Mouse (Mus musculus): Measurements from ENCODE around the gene Lmntd1. TPM values are rescaled to one million over a fixed set of nuclear protein-coding genes. Genes with fewer than 3 reads are reported as not detected.

Lmntd1 gene
- polyA plus RNA-seq, 1 experiment from 2014 or later = 3.0 TPM

- H3K27me3 ChIP-seq (ENCODE audit: insufficient read depth, low read length) = no peaks in the 10 kb centered on the region
- H3K9ac ChIP-seq (ENCODE audit: low read depth, low read length) = no peak overlapping the region
- no peaks in the 10 kb centered on the region for H3K36me3 ChIP-seq (ENCODE audit: insufficient read depth, low read length)
- peak; percentile 88 for DNase-seq (ENCODE audit: low spot score)
- no peak overlapping the region for H3K4me3 ChIP-seq (replicated peaks; ENCODE audit: low read depth, low read length)
- peaks cover 4% of the 10 kb centered on the region; the same call in 1 of the 2 replicates for H3K4me1 ChIP-seq (replicated peaks; ENCODE audit: insufficient read depth, low read length)
- H3K9me3 ChIP-seq (replicated peaks; ENCODE audit: low read length) = no peaks in the 10 kb centered on the region
- WGBS = 29% methylated on average over 10 of the region's 10 CpGs
- H3K27ac ChIP-seq = no peak overlapping the region
- TF ChIP-seq CTCF (IDR thresholded peaks at IDR 0.05; ENCODE audit: low read depth) = no peak
- peak; percentile 81 for ATAC-seq (replicated peaks; ENCODE audit: low FRiP score, low read depth)
- H3K4me2 ChIP-seq (ENCODE audit: low read length) = 0 out of 2 replicates have a peak overlapping the region, but pooled peaks have one; percentile 4
Observed at GRCm38 (mm10) chr6:145515859-145516581, 98.1 kb downstream of the Lmntd1 start.

DNA sequence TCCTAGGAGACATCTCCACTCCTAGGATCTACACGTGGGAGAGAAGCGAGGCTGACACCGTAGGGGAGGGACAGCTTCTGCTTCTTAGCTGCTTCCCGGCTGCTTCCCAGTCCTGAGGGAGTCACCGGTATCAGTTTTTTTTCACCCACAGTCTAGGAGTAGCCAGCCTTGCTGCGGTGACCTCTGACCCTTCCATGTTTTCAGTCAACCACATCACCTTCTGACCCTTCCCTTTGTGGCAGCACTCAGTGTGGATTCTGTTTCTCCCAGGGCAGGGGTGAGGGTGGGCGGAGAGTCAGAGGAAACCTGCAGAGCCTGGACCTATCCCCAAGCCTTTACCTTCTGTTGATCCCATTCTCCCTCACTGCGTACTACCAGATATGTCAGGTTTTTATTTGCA is 102.9 kb downstream of the Lmntd1 start:
- no peak overlapping the region for H3K4me2 ChIP-seq (ENCODE audit: low read length)
- H3K27me3 ChIP-seq (ENCODE audit: insufficient read depth, low read length) = no peaks in the 10 kb centered on the region
- H3K9me3 ChIP-seq (replicated peaks; ENCODE audit: low read length) = no peaks in the 10 kb centered on the region
- no peak overlapping the region for H3K9ac ChIP-seq (ENCODE audit: low read depth, low read length)
- no peak overlapping the region for H3K4me3 ChIP-seq (replicated peaks; ENCODE audit: low read depth, low read length)
- no peak overlapping the region for H3K27ac ChIP-seq
- no peak for TF ChIP-seq CTCF (IDR thresholded peaks at IDR 0.05; ENCODE audit: low read depth)
- no peaks in the 10 kb centered on the region for H3K4me1 ChIP-seq (replicated peaks; ENCODE audit: insufficient read depth, low read length)
- DNase-seq (ENCODE audit: low spot score) = peak; percentile 29
- H3K36me3 ChIP-seq (ENCODE audit: insufficient read depth, low read length) = no peaks in the 10 kb centered on the region
- WGBS = 31% methylated on average over 8 of the region's 8 CpGs
- ATAC-seq (replicated peaks; ENCODE audit: low FRiP score, low read depth) = 0 out of 2 replicates have a peak, but pooled peaks have one; percentile 38

DNA sequence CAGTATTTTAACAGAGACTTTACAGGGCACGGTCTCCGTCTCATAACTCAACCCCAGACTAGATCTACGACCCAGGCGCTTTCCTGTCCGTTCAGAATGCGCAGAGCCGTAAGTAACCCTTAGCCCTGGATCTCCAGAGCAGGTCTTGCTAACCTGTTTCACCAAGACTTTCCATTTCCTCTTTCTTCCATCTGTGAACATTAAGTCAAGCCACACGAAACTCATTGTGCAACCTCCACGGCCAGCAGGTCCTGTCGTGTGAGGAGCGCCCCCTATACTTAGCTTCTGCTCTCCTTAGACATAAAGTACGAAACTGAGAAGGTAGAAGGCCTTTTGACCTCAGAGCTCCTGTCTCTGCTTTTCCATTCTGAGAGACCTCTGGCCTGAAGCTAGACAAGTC is 105.3 kb downstream of the Lmntd1 start:
- no peaks in the 10 kb centered on the region for H3K4me1 ChIP-seq (replicated peaks; ENCODE audit: insufficient read depth, low read length)
- H3K27me3 ChIP-seq (ENCODE audit: insufficient read depth, low read length) = no peaks in the 10 kb centered on the region
- WGBS = 47% methylated on average over 12 of the region's 12 CpGs
- peak; percentile 34 for DNase-seq (ENCODE audit: low spot score)
- no peak overlapping the region for H3K27ac ChIP-seq
- no peak overlapping the region for H3K4me3 ChIP-seq (replicated peaks; ENCODE audit: low read depth, low read length)
- peak; percentile 47; the same call in 1 of the 2 replicates for TF ChIP-seq CTCF (IDR thresholded peaks at IDR 0.05; ENCODE audit: low read depth)
- no peaks in the 10 kb centered on the region for H3K36me3 ChIP-seq (ENCODE audit: insufficient read depth, low read length)
- no peak overlapping the region for H3K9ac ChIP-seq (ENCODE audit: low read depth, low read length)
- no peaks in the 10 kb centered on the region for H3K9me3 ChIP-seq (replicated peaks; ENCODE audit: low read length)
- no peak for ATAC-seq (replicated peaks; ENCODE audit: low FRiP score, low read depth)
- H3K4me2 ChIP-seq (ENCODE audit: low read length) = no peak overlapping the region

GRCm38 (mm10) chr6:145501751-145502150 is 112.4 kb downstream of the Lmntd1 start:
- Histone ChIP-seq H3K9ac (ENCODE audit: low read depth, low read length) (no peak overlapping the region), H3K4me3 (replicated peaks; ENCODE audit: low read depth, low read length) (no peak overlapping the region), H3K9me3 (replicated peaks; ENCODE audit: low read length) (no peaks in the 10 kb centered on the region), H3K27me3 (ENCODE audit: insufficient read depth, low read length) (no peaks in the 10 kb centered on the region), H3K4me1 (replicated peaks; ENCODE audit: insufficient read depth, low read length) (peaks cover 7% of the 10 kb centered on the region; the same call in 1 of the 2 replicates), H3K36me3 (ENCODE audit: insufficient read depth, low read length) (no peaks in the 10 kb centered on the region), H3K27ac (no peak overlapping the region), H3K4me2 (ENCODE audit: low read length) (no peak overlapping the region)
- no peak for TF ChIP-seq CTCF (IDR thresholded peaks at IDR 0.05; ENCODE audit: low read depth)
- no peak for ATAC-seq (replicated peaks; ENCODE audit: low FRiP score, low read depth)
- no peak for DNase-seq (ENCODE audit: low spot score)
- 90% methylated on average over 7 of the region's 7 CpGs for WGBS

- Histone ChIP-seq H3K9me3 (replicated peaks; ENCODE audit: low read length) (no peaks in the 10 kb centered on the region), H3K4me1 (replicated peaks; ENCODE audit: insufficient read depth, low read length) (peaks cover 7% of the 10 kb centered on the region; the same call in 1 of the 2 replicates), H3K9ac (ENCODE audit: low read depth, low read length) (no peak overlapping the region), H3K4me3 (replicated peaks; ENCODE audit: low read depth, low read length) (no peak overlapping the region), H3K4me2 (ENCODE audit: low read length) (no peak overlapping the region), H3K27ac (peak overlapping the region; percentile 54), H3K27me3 (ENCODE audit: insufficient read depth, low read length) (no peaks in the 10 kb centered on the region), H3K36me3 (ENCODE audit: insufficient read depth, low read length) (no peaks in the 10 kb centered on the region)
- 43% methylated on average over 19 of the region's 19 CpGs for WGBS
- DNase-seq (ENCODE audit: low spot score) (peak; percentile 65), ATAC-seq (replicated peaks; ENCODE audit: low FRiP score, low read depth) (0 out of 2 replicates have a peak, but pooled peaks have one; percentile 22)
- TF ChIP-seq CTCF (IDR thresholded peaks at IDR 0.05; ENCODE audit: low read depth) = no peak
Observed at GRCm38 (mm10) chr6:145499574-145500546, 114.3 kb downstream of the Lmntd1 start.

- H3K36me3 ChIP-seq (ENCODE audit: insufficient read depth, low read length) = no peaks in the 10 kb centered on the region
- no peak for TF ChIP-seq CTCF (IDR thresholded peaks at IDR 0.05; ENCODE audit: low read depth)
- DNase-seq (ENCODE audit: low spot score) (no peak), ATAC-seq (replicated peaks; ENCODE audit: low FRiP score, low read depth) (no peak)
- no peaks in the 10 kb centered on the region for H3K27me3 ChIP-seq (ENCODE audit: insufficient read depth, low read length)
- H3K27ac ChIP-seq = no peak overlapping the region
- no peaks in the 10 kb centered on the region for H3K9me3 ChIP-seq (replicated peaks; ENCODE audit: low read length)
- H3K4me2 ChIP-seq (ENCODE audit: low read length) = no peak overlapping the region
- peaks cover 7% of the 10 kb centered on the region; the same call in 1 of the 2 replicates for H3K4me1 ChIP-seq (replicated peaks; ENCODE audit: insufficient read depth, low read length)
- 93% methylated on average over 7 of the region's 7 CpGs for WGBS
- H3K4me3 ChIP-seq (replicated peaks; ENCODE audit: low read depth, low read length) = no peak overlapping the region
- no peak overlapping the region for H3K9ac ChIP-seq (ENCODE audit: low read depth, low read length)
Observed at GRCm38 (mm10) chr6:145495731-145496130, 118.4 kb downstream of the Lmntd1 start.
